Mouse (Mus musculus) cerebellum, adult 2 months (tissue): Measurements from ENCODE around the gene Pnpla7.

Experiments
- CTCF ChIP-seq: fragments of 200-500 bp; IDR thresholded peaks from 2 replicates; pipeline ENCODE4 v1.5.1; 2011; ENCODE audit warnings: low read depth, mild to moderate bottlenecking, control low read depth, low read length, moderate library complexity, borderline replicate concordance; ENCODE audit not compliant: insufficient read depth
- POLR2A ChIP-seq: fragments of 200-500 bp; IDR thresholded peaks from 2 replicates; pipeline ENCODE4 v1.6.1; 2011; ENCODE audit warnings: low read length, control low read depth, borderline replicate concordance; ENCODE audit not compliant: insufficient read depth

DNA sequence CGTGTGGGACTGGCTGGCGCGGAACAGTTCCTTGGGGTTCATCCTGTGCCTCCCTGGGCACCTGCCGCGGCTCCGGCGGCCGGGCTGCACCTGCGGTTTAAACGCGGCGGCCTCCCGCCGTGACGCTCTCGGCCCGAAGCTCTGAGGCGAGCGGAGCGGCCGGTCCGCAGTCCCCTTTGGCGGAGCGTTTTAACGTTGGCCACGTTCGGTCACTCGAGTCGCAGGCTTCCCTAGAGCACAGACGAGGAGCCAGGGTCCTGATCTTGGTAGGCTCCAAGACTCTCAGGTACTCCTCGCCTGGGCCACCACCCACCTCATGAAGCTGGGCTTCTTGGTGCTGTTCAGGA lies 25.7 kb upstream of the Pnpla7 start:
- no peak for TF ChIP-seq CTCF
- TF ChIP-seq POLR2A, result no peak
